Mouse (Mus musculus): ENCODE data around the gene Cfap99. TPM values are rescaled to one million over a fixed set of nuclear protein-coding genes. Genes with fewer than 3 reads are reported as not detected.

The Cfap99 gene
- total and polyA plus RNA-seq, 2 experiments from 2014 or later, result 0.13 TPM; not detected in 1

DNA sequence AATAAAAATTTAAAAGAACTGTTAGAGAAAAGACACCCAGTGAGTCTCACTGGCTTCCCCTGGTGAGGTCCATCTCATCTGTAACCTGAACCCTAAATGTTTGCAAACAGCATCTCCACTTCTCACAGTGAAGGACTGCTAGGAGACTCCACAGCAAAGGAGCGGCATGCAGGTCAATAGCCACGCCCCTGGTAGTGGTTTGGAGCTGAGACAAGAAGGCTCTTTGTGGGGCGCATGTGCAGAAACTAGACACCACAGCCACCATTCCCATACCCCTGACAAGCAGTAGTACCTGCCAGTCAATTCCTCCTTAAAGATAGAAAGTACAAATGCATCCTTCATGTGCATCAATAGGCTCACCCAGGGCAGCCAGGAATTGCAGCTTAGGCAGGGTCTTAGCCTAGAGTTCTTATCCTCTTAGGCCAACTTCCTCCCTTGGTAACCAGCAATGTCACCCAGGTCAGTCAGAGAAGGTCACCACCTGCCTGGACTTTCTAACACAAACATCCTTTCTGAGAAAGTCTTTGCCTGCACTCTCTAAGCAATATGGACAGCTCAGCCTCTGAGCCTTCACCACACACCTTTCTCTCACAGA lies 4.1 kb upstream of the Cfap99 start:
- DNase-seq (ENCODE audit: low spot score), result no peak
- no peaks in the 10 kb centered on the region for H3K36me3 ChIP-seq (ENCODE audit: insufficient read depth, low read length)
- H3K9me3 ChIP-seq (ENCODE audit: low read length), result no peaks in the 10 kb centered on the region
- H3K4me1 ChIP-seq (ENCODE audit: insufficient read depth, low read length), result no peaks in the 10 kb centered on the region
- H3K4me2 ChIP-seq (ENCODE audit: low read depth, low read length), result no peak overlapping the region
- H3K27ac ChIP-seq, result no peak overlapping the region
- H3K9ac ChIP-seq (replicated peaks; ENCODE audit: low read length), result no peak overlapping the region
- 50% methylated on average over 3 of the region's 3 CpGs for WGBS
- H3K4me3 ChIP-seq (ENCODE audit: low read length), result no peak overlapping the region
- no peak for TF ChIP-seq CTCF (IDR thresholded peaks at IDR 0.05; ENCODE audit: low read depth)
- H3K27me3 ChIP-seq (ENCODE audit: insufficient read depth, low read length), result 0 out of 2 replicates have a peak, but pooled peaks cover 6% of the 10 kb centered on the region
- no peak for ATAC-seq

DNA sequence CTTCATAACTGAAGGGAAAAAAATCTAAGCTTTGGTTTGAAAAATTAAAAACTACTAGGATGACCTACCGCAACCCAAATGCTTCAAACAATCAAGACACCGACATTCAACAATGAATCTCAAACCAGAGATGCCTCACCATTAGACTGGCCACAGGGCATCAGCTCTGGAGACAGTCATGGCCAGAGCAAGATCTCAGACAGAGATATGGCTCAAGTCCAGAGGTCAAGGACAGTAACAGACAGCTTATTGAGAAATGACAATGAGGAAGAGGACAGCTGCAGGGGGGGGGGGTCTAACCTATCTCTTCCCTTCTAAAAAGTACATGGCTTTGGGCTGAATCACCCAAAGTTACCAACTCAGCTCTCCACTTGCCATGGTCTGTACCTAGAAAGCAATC lies 3.1 kb upstream of the Cfap99 start:
- Histone ChIP-seq H3K4me1 (ENCODE audit: insufficient read depth, low read length) (no peaks in the 10 kb centered on the region), H3K9ac (replicated peaks; ENCODE audit: low read length) (no peak overlapping the region), H3K27me3 (ENCODE audit: insufficient read depth, low read length) (0 out of 2 replicates have a peak, but pooled peaks cover 6% of the 10 kb centered on the region), H3K27ac (no peak overlapping the region), H3K4me3 (ENCODE audit: low read length) (no peak overlapping the region), H3K36me3 (ENCODE audit: insufficient read depth, low read length) (no peaks in the 10 kb centered on the region), H3K4me2 (ENCODE audit: low read depth, low read length) (no peak overlapping the region), H3K9me3 (ENCODE audit: low read length) (no peaks in the 10 kb centered on the region)
- TF ChIP-seq CTCF (IDR thresholded peaks at IDR 0.05; ENCODE audit: low read depth), result no peak
- DNase-seq (ENCODE audit: low spot score) (no peak), ATAC-seq (no peak)
- 95% methylated on average over 2 of the region's 2 CpGs for WGBS

DNA sequence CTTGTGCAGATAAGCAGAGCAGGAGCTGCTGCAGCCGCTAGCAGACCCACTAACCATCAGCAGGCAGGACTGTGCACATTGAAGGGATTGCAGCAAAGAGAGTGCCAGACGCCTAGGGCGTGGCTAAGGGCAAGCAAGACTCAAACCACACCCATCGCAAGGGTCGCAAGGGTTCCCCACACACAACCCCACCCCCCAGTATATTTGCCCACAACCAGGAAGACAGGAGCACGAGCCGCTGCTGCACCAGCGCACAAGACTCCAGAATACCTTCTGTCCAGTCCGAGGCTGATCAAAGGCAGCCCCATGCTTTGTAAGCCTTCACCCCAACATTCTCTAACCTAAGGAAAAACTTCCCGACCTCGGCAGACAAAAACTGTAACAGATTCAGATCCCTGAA lies 1.9 kb upstream of the Cfap99 start:
- H3K27ac ChIP-seq, result no peak overlapping the region
- no peak for DNase-seq (ENCODE audit: low spot score)
- H3K9me3 ChIP-seq (ENCODE audit: low read length), result no peaks in the 10 kb centered on the region
- 0 out of 2 replicates have a peak, but pooled peaks cover 6% of the 10 kb centered on the region for H3K27me3 ChIP-seq (ENCODE audit: insufficient read depth, low read length)
- no peaks in the 10 kb centered on the region for H3K4me1 ChIP-seq (ENCODE audit: insufficient read depth, low read length)
- H3K4me2 ChIP-seq (ENCODE audit: low read depth, low read length), result peak overlapping the region; percentile 84
- no peak for TF ChIP-seq CTCF (IDR thresholded peaks at IDR 0.05; ENCODE audit: low read depth)
- H3K36me3 ChIP-seq (ENCODE audit: insufficient read depth, low read length), result no peaks in the 10 kb centered on the region
- no peak for ATAC-seq
- 5% methylated on average over 11 of the region's 11 CpGs for WGBS
- peak overlapping the region; percentile 58; the same call in 1 of the 2 replicates for H3K9ac ChIP-seq (replicated peaks; ENCODE audit: low read length)
- peak overlapping the region; percentile 72 for H3K4me3 ChIP-seq (ENCODE audit: low read length)

DNA sequence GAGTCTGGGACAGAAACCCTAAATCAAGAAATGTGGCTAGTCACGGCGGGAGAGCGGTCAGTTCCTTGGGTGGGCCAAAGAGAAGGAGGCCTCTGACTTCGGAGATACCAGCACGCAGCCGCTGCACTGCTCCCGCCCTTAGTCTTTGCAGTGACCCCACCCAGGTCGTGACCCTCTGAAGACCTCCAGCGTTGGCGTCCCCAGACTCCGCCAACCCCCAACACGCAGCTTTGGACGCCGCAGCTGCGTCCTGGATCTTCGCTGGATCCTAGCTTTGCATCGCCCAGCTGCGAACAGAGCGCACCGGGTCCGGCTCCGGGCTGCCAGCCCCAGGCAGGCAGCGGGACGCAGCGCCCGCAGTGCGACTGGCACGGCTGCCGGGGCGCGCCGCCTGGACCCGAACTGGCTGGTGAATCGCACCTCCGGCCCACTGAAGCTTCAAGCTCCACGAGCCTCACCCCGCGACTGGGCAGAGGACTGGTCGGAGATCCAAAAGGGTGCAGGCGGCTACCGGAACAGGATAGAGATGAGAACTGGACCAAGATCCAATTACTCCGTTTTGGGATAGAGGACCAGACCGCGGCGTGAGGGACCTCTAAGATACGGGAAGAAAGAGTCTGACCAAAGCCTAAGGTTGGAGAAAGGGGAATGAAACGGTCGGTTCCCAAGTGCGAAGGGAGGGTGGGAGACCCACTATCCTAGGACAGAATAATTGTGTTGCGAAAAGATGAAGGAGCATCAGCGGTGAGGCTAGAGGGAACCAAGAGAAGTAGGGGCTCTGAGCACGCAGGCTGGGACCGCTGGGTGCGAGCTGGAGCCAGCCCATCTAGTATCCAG lies 1.2 kb upstream of the Cfap99 start:
- Histone ChIP-seq H3K27me3 (ENCODE audit: insufficient read depth, low read length) (0 out of 2 replicates have a peak, but pooled peaks cover 6% of the 10 kb centered on the region), H3K9ac (replicated peaks; ENCODE audit: low read length) (peak overlapping the region; percentile 58; the same call in 1 of the 2 replicates), H3K4me1 (ENCODE audit: insufficient read depth, low read length) (no peaks in the 10 kb centered on the region), H3K4me3 (ENCODE audit: low read length) (peak overlapping the region; percentile 72), H3K9me3 (ENCODE audit: low read length) (no peaks in the 10 kb centered on the region), H3K4me2 (ENCODE audit: low read depth, low read length) (peak overlapping the region; percentile 84), H3K36me3 (ENCODE audit: insufficient read depth, low read length) (no peaks in the 10 kb centered on the region), H3K27ac (peak overlapping the region; percentile 52; the same call in 1 of the 2 replicates)
- WGBS, result 1% methylated on average over 54 of the region's 54 CpGs
- TF ChIP-seq CTCF (IDR thresholded peaks at IDR 0.05; ENCODE audit: low read depth), result no peak
- DNase-seq (ENCODE audit: low spot score) (no peak), ATAC-seq (no peak)

DNA sequence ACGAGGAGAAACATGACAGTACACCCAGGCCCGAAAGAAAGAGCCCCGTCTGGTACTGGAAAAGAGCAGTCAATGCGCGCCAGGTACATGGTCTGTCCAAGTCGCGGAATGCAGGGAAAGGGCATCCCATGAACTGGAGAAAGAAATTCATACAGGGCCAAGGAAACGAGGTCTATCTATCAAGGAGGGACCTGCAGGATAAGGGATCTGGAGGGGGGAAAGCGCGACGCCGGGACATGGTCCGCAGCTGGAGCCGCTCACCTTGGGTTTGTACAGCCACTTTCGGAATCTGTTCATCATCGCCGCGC lies 608 bp upstream of the Cfap99 start:
- H3K4me2 ChIP-seq (ENCODE audit: low read depth, low read length), result peak overlapping the region; percentile 84
- peak; percentile 31 for DNase-seq (ENCODE audit: low spot score)
- H3K36me3 ChIP-seq (ENCODE audit: insufficient read depth, low read length), result no peaks in the 10 kb centered on the region
- no peak for TF ChIP-seq CTCF (IDR thresholded peaks at IDR 0.05; ENCODE audit: low read depth)
- peak overlapping the region; percentile 58 for H3K9ac ChIP-seq (replicated peaks; ENCODE audit: low read length)
- peak overlapping the region; percentile 72 for H3K4me3 ChIP-seq (ENCODE audit: low read length)
- H3K27ac ChIP-seq, result peak overlapping the region; percentile 52; the same call in 1 of the 2 replicates
- WGBS, result under 1% methylated on average over 18 of the region's 18 CpGs
- 0 out of 2 replicates have a peak, but pooled peaks cover 6% of the 10 kb centered on the region for H3K27me3 ChIP-seq (ENCODE audit: insufficient read depth, low read length)
- no peaks in the 10 kb centered on the region for H3K4me1 ChIP-seq (ENCODE audit: insufficient read depth, low read length)
- ATAC-seq, result 0 out of 2 replicates have a peak, but pooled peaks have one; percentile 0
- H3K9me3 ChIP-seq (ENCODE audit: low read length), result no peaks in the 10 kb centered on the region

DNA sequence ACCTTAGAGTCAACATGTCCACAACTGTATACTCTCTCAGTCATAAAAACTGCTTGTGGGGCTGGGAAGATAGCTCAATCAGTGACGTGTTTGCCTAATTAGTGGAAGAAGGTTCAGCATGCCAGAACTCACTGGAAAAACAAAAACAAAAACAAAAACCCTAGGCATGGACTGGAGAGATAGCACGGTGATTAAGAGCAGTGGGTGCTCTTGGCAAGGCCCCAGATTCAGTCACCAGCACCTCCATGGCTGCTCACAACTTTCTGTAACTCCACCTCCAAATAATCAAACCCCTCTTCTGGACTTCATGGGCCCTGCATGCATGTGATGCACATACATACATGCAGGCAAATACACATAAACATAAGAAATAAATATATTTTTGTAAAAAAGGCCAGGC lies 886 bp downstream of the Cfap99 start:
- H3K4me2 ChIP-seq (ENCODE audit: low read depth, low read length), result peak overlapping the region; percentile 84
- TF ChIP-seq CTCF (IDR thresholded peaks at IDR 0.05; ENCODE audit: low read depth), result no peak
- no peak overlapping the region for H3K9ac ChIP-seq (replicated peaks; ENCODE audit: low read length)
- H3K4me1 ChIP-seq (ENCODE audit: insufficient read depth, low read length), result no peaks in the 10 kb centered on the region
- no peaks in the 10 kb centered on the region for H3K36me3 ChIP-seq (ENCODE audit: insufficient read depth, low read length)
- H3K27ac ChIP-seq, result no peak overlapping the region
- H3K4me3 ChIP-seq (ENCODE audit: low read length), result no peak overlapping the region
- H3K27me3 ChIP-seq (ENCODE audit: insufficient read depth, low read length), result 0 out of 2 replicates have a peak, but pooled peaks cover 6% of the 10 kb centered on the region
- 57% methylated on average over 2 of the region's 2 CpGs for WGBS
- ATAC-seq (no peak), DNase-seq (ENCODE audit: low spot score) (no peak)
- H3K9me3 ChIP-seq (ENCODE audit: low read length), result no peaks in the 10 kb centered on the region

Data from hindbrain, postnatal 0 days (tissue).